Mouse (Mus musculus): ENCODE results near the gene Tcf7l1.

GRCm38 (mm10) chr6:72607060-72607459 lies 182.0 kb downstream of the Tcf7l1 start:
- no peak for TF ChIP-seq GATA1 (IDR thresholded peaks at IDR 0.05; ENCODE audit: borderline replicate concordance, low read length)
- TF ChIP-seq FLI1 (IDR thresholded peaks at IDR 0.05; ENCODE audit: low read length), result no peak
